Mouse (Mus musculus) layer of hippocampus, postnatal 10 days (tissue): ENCODE results near the gene Anln. TPM values are rescaled to one million over a fixed set of nuclear protein-coding genes. Genes with fewer than 3 reads are reported as not detected.
"Not testable (repeated sequence)": the region's sequence is repeated elsewhere in the genome, so short reads cannot be mapped to it uniquely, and the experiment has no call there.

Experiments
- DNase-seq, 2 experiments: peaks; one replicate each; pipeline ENCODE4 v3.0.0; 2021; ENCODE audit warnings: low spot score in 2 of 2
- total RNA-seq, 2 experiments: library from RNA; stranded (reverse); gene quantifications; 2 replicates each; pipeline ENCODE4 v1.2.3; 2021

The Anln gene
- total RNA-seq, 2 experiments from 2014 or later: 10.1 to 11.2 TPM

DNA sequence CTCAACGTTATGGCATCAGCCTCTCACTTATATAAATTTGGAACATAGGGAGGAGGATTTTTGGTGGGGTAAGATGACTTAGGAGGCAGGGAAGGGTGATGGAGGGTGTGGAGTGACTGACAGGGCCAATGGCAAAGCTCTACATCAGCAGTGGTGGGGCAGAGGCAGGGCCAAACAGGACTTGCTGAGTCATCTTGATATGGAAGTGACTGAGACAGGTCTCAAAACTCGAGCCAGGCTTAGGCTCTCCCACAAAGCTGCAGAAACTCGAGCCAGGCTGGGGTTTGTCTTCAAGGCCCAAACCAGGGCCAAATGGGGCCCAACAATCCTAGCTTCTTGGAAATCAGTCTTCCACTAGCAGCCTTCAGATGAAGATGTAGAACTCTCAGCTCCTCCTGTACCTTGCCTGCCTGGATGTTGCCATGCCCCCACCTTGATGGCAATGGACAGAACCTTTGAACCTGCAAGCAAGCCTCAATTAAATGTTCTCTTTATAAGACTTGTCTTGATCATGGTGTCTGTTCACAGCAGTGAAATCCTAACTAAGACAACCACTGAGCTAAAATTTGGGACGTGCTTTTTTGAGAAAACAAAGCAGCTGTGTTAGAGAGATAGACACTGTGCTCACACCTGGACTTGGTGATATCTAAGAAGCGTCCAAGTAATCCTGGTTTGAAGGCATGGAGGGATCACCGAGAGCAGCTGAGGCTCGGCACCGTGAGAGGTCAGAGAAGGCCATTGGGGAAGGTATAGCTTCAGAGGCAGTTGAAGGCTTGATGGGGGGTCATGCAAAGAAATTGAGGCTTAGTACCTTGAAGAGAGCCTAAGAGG lies 66.4 kb downstream of the Anln start:
- no peak for DNase-seq

DNA sequence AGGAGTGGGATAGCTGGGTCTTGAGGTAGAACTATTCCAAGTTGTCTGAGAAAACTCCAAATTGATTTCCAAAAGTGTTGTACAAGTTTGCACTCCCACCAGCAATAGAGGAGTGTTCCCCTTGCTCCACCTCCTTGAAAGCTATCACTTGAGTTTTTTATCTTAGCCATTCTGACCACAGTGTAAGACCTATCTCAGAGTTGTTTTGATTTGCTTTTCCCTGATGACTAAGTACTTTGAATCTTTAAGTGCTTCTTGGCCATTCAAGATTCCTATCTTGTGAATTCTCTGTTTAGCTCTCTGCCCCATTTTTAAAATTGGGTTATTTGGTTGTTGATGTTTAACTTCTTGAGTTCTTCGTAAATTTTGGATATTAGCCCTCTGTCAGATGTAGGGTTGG lies 69.9 kb downstream of the Anln start:
- no peak for DNase-seq

DNA sequence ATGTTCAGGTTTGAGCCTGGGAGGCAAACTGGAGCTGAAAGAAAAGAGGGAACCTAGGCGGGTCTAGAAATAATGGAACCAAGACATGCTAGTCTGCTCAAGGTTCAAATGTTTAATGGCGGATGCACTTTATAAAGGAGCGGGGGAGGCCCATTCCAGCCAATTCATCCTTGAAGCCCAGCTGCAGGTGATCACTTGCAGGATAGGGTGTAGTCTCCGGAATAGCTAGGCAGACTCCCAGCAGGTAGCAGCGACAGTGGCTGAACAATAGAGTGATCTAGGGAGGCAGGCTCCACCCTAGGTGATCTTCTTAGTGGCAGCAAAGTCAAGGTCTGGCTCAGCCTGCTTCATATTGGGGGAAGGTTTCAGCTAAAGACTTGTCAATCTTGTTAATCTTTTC lies 72.9 kb downstream of the Anln start:
- DNase-seq: not testable (repeated sequence)

DNA sequence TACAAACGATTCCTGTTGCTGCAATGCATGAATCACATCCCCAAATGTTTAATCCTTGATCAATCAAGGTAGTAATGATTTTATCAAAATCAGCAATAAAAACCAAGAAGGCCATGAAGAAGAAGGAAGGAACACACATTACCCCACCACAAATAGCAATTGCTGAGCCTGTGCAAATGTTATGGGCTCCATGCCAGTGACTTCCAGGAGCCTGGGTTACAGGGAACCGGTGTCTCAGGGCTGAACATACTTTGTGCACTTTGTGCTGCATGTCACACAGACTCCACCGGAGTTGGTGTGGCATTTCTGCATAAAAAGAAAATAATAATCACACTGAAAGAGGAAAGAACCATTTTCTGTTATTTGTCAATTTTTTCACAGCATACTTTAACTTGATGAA lies 74.9 kb downstream of the Anln start:
- no peak for DNase-seq

DNA sequence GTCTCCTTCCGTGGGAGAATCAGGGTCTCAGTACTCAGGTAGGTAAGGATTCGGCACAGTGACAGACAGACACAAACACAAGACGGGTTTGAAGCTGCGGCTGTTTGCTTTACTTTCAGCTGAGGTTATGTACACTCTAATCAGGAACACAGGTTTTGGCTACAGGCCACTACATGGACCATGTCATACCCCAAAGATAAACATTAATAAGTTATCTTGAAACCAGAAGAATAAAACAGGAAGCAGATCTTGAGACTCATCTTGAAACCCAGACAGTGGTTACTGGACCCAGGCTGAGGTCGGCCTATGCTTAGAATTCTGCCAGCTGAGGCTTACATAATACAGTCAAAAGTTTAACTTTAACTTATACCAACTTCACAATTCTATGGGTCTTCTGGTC lies 75.8 kb downstream of the Anln start:
- DNase-seq: no peak

DNA sequence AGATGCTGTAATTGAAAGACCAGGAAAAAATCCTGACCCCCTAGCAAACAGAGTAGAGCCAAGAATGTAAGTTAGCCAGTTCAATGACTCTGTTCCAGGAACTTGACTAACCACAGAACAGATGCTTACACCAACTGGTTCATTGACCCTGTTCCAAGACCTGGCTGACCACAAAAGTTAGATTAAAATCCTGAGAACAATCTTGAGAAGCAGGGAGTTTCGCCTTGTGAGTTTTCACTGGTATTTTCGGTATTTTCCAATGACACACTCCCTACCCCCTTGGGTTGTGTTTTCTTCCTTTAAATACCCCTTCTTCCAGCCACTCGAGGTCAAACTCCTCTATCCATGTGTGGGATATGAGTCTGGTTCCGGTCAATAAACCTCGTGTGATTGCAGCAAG lies 79.3 kb downstream of the Anln start:
- DNase-seq: no peak

DNA sequence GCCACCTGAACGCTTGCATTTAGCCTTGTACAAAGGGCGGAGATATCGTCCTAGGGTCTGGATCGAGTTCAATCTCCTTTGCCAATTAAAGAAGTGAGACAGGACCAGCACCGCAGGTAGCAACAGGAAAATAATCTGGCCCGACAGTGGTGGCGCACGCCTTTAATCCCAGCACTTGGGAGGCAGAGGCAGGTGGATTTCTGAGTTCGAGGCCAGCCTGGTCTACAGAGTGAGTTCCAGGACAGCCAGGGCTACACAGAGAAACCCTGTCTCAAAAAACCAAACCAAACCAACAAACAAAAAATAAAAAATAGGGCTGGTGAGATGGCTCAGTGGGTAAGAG lies 81.1 kb downstream of the Anln start:
- not testable (repeated sequence) for DNase-seq

DNA sequence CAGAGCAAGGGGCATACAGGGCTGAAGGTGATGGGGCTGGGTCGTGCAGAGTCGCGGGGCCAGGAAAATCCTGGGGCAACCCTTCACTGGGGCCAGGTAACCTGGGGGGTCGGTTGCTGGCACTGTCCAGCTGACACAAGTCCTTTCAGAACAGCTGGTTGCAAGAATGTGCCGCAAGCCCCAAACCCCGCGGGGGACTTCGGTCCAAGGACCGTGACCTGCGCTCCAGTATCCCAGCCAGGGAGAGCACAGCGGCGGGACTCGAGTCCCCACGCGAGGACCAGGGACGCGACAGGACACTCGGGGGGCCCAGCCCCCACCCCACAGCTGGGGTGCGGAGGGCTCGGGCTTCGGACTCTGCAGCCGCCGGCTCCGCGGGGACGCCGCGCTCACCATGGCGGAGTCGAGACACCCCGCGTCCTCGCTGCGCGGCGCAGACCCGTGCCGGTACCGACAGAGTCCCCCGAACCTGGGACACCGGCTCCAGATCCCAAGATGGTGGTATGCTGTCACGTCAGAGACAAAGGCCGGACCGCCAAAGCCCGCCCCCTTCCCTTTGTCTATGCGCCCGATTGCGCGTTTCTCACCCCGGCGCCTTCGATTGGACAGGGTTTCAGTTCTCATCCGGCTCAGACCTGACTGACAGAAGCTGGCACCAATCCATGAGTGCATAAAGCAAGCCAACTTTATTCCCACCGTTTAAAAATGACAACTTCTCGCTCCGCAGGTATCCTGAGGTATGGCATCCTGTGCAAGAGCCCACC lies 81.7 kb downstream of the Anln start, which contains the start of gene Zfp810:
Zfp810 (minus strand) TSS at position 493 of the 764 bp plus-strand sequence.
- DNase-seq: peak; percentile 91 to 93

DNA sequence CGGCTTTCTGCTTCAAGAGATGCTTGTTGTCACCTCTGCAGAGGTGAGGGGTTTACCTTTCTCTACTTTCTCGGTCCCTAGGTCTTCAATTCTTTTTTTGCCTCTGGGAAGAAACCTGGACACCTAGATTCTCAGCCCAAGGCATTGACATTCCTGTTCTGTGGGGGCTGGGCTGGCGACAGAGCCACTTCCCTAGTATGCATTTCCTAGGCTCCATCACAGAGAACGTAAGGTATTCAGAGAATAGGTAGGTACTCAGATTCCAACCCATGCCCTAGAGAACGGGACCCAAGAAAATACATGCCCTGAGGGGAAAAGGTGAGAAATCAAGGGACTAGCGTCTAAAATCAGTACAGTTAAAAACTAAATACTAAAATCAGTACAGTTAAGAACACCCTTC lies 82.3 kb downstream of the Anln start:
- no peak for DNase-seq

DNA sequence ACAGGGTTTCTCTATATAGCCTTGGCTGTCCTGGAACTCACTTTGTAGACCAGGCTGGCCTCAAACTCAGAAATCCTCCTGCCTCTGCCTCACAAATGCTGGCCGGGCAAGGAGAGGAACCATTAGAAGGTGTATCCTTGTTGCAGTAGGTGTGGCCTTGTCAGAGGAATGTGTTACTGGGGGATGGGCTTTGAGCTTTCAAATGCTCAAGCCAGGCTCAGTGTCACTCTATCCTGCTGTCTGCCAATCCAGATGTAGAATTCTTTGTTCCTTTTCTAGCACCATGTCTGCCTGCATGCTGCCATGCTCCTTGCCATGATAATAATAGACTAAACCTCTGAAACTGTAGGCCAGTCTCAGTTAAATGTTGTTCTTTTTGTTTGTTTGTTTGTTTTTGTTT lies 86.8 kb downstream of the Anln start:
- DNase-seq: no peak

Other genes starting within 250 kb of the Anln start
- gene Pigyl, start 232.3 kb downstream of the Anln start, total RNA-seq: 10 to 100 TPM; 38.8 to 48.5 TPM
- gene Zfp872, start 201.1 kb downstream of the Anln start, total RNA-seq: under 1 TPM; 0.25 to 0.62 TPM
- gene Zfp809, start 163.5 kb downstream of the Anln start, total RNA-seq: 10 to 100 TPM; 16.9 to 18.5 TPM
- 1 to 10 TPM; 5.6 to 6.0 TPM for gene Zfp599, start 129.3 kb downstream of the Anln start, total RNA-seq
- gene Zfp810, start 81.5 kb downstream of the Anln start, total RNA-seq: 10 to 100 TPM; 18.7 to 25.4 TPM
- gene 9530077C05Rik, start 22.3 kb upstream of the Anln start, total RNA-seq: 1 to 10 TPM; 9.3 to 9.5 TPM
- gene Gm17545, start 65.1 kb upstream of the Anln start, total RNA-seq: not detected
- gene Rp9, start 80.6 kb upstream of the Anln start, total RNA-seq: 10 to 100 TPM; 36.2 to 40.7 TPM
- gene Bbs9, start 86.5 kb upstream of the Anln start, total RNA-seq: 10 to 100 TPM; 22.3 to 22.4 TPM